Mouse (Mus musculus): ENCODE results near the gene Amy2a2. TPM values are rescaled to one million over a fixed set of nuclear protein-coding genes. Genes with fewer than 3 reads are reported as not detected.

Gene Amy2a2
- polyA plus RNA-seq (2021; fragmentation: Nextera tagmentation) = not detected in 2 replicates
- long read RNA-seq, experiment 1 = 0 reads
- long read RNA-seq, experiment 2 = 0 reads

GRCm38 (mm10) chr3:113356558-113356957, at the start of gene Amy2a2:
Gene Amy2a2, minus strand, starts transcription at chr3:113356658.

GRCm38 (mm10) chr3:113323952-113324351, 32.5 kb downstream of the Amy2a2 start, which contains the start of gene Amy2a3:
Gene Amy2a3, minus strand, starts transcription at chr3:113324052.

Other genes starting within 250 kb of the Amy2a2 start
- not detected in 2 replicates for gene Amy2a5, start 97.8 kb downstream of the Amy2a2 start, polyA plus RNA-seq (2021; fragmentation: Nextera tagmentation)
- not detected in 2 replicates for gene Amy2a4, start 65.2 kb downstream of the Amy2a2 start, polyA plus RNA-seq (2021; fragmentation: Nextera tagmentation)
- not detected in 2 replicates for gene Amy2a3, start 32.6 kb downstream of the Amy2a2 start, polyA plus RNA-seq (2021; fragmentation: Nextera tagmentation)
- not detected in 2 replicates for gene Amy2a1, start 175.8 kb upstream of the Amy2a2 start, polyA plus RNA-seq (2021; fragmentation: Nextera tagmentation)